Mouse (Mus musculus) midbrain, embryonic 11.5 days (tissue): ENCODE measurements at regions not wholly inside any gene's neighbourhood (a gene's known extent, or its start where the extent isn't known, plus 50 kb on each side); places are given as distances from the start of the nearest gene placed in this dataset.
A peak's percentile ranks its signal among the peaks of the same experiment; 100 is the strongest.

Source experiments
- ATAC-seq: fragments of 200-750 bp; cut with Nextera tagmentation; 2 replicates; pipeline ENCODE4 v1.8.0; 2017; ENCODE audit warnings: moderate TSS enrichment, moderate library complexity; ENCODE audit not compliant: low FRiP score
- DNase-seq: peaks from one replicate; pipeline ENCODE4 v3.0.0; 2015; ENCODE audit warnings: low spot score; ENCODE audit errors: missing footprints
- H3K27ac ChIP-seq: fragments of 300-500 bp; sonication (generic); 2 replicates; pipeline ENCODE4 v1.5.1; 2014; ENCODE audit warnings: low read depth, low read length
- H3K27me3 ChIP-seq: fragments of 300-500 bp; sonication (generic); 2 replicates; pipeline ENCODE4 v1.6.1; 2014; ENCODE audit warnings: mild to moderate bottlenecking, low read length, moderate library complexity, mixed read lengths; ENCODE audit not compliant: control insufficient read depth, insufficient read depth
- H3K36me3 ChIP-seq: fragments of 300-500 bp; sonication (generic); 2 replicates; pipeline ENCODE4 v1.6.1; 2014; ENCODE audit warnings: mild to moderate bottlenecking, low read length, moderate library complexity, mixed read lengths; ENCODE audit not compliant: control insufficient read depth, insufficient read depth
- H3K4me1 ChIP-seq: fragments of 300-500 bp; sonication (generic); 2 replicates; pipeline ENCODE4 v1.6.1; 2014; ENCODE audit warnings: low read length; ENCODE audit not compliant: control insufficient read depth, insufficient read depth
- H3K4me2 ChIP-seq: fragments of 300-500 bp; sonication (generic); 2 replicates; pipeline ENCODE4 v1.6.1; 2014; ENCODE audit warnings: mild to moderate bottlenecking, moderate library complexity
- H3K4me3 ChIP-seq: fragments of 300-500 bp; sonication (generic); 2 replicates; pipeline ENCODE4 v1.5.1; 2014; ENCODE audit warnings: low read depth, low read length
- H3K9ac ChIP-seq: fragments of 300-500 bp; sonication (generic); 2 replicates; pipeline ENCODE4 v1.6.1; 2014; ENCODE audit warnings: low read length
- H3K9me3 ChIP-seq: fragments of 300-500 bp; sonication (generic); 2 replicates; pipeline ENCODE4 v1.6.1; 2016; ENCODE audit warnings: low read length; ENCODE audit not compliant: control insufficient read depth
- WGBS: fragments of 180-500 bp; shearing (Covaris S2); extraction: QIAGEN DNeasy Blood & Tissue Kit; methylation state at CpG from one replicate; pipeline ENCODE4 v1.1.7; 2014; 5-methylcytosine and 5-hydroxymethylcytosine counted together

GRCm38 (mm10) chr2:75431981-75432380 lies 227.1 kb upstream of the Hnrnpa3 start:
- DNase-seq (peak; percentile 21), ATAC-seq (no peak)
- Histone ChIP-seq H3K4me2 (no peak overlapping the region), H3K9ac (no peak overlapping the region), H3K4me1 (no peaks in the 10 kb centered on the region), H3K9me3 (no peaks in the 10 kb centered on the region), H3K36me3 (no peaks in the 10 kb centered on the region), H3K4me3 (no peak overlapping the region), H3K27ac (no peak overlapping the region), H3K27me3 (no peaks in the 10 kb centered on the region)
- 92% methylated on average over 6 of the region's 6 CpGs for WGBS

DNA sequence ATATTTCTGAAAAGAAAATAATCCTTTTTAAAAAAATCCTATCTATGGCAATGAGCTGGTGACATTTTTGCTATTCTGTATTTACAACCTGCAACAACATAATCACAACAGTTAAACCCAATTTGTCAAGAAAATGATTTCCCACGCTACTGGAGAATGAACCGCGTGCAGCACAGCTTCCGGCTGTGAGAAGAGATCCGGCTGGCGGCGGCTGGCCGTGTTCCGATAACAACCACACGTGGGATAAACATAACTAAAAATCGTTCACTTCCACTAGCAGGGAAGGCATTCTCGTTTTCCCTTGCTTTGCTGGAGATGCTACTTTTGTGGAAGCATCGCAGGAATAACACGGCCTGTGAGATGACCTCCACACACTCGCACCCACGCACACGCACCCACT lies 224.5 kb upstream of the Hnrnpa3 start:
- Histone ChIP-seq H3K9me3 (no peaks in the 10 kb centered on the region), H3K36me3 (no peaks in the 10 kb centered on the region), H3K4me1 (no peaks in the 10 kb centered on the region), H3K4me3 (no peak overlapping the region), H3K27me3 (no peaks in the 10 kb centered on the region), H3K9ac (no peak overlapping the region), H3K27ac (no peak overlapping the region), H3K4me2 (no peak overlapping the region)
- no peak for ATAC-seq
- 92% methylated on average over 17 of the region's 17 CpGs for WGBS
- DNase-seq = peak; percentile 12

DNA sequence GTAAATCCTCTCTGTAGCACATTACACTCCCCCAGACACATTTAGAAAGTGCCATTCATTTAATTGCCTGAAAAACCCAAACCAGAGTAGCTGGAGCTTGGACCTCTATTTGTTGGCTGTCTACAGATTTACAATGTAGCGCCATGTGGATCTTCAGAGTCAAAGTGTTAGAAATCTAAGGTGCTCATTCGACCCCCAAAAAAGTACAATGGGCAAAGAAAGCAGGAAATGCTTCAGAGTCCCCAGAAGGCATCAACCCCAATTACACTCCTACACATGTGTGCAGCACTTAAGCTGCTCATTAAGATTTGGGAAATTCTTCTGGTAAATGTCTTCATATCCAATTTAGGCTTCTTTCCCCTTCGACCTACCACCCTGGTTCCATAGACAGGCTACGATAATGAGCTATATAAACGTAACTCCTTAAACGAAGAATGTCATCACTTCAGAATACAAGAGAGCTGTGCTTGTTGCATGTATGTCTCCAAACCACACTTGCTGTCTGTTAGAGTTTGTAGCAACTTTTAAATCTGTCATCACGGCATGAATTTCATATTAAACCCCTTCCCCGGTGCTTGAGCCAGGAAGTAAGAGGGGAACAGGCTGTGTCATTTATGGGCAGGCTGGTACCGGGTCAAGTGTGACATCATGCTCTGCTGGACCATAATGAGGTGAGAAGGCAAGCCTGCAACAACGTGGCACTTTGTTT lies 219.4 kb upstream of the Hnrnpa3 start:
- Histone ChIP-seq H3K4me2 (no peak overlapping the region), H3K9ac (no peak overlapping the region), H3K27me3 (no peaks in the 10 kb centered on the region), H3K27ac (no peak overlapping the region), H3K4me1 (no peaks in the 10 kb centered on the region), H3K36me3 (no peaks in the 10 kb centered on the region), H3K4me3 (no peak overlapping the region), H3K9me3 (no peaks in the 10 kb centered on the region)
- WGBS = 88% methylated on average over 10 of the region's 10 CpGs
- ATAC-seq (no peak), DNase-seq (peak; percentile 26)

DNA sequence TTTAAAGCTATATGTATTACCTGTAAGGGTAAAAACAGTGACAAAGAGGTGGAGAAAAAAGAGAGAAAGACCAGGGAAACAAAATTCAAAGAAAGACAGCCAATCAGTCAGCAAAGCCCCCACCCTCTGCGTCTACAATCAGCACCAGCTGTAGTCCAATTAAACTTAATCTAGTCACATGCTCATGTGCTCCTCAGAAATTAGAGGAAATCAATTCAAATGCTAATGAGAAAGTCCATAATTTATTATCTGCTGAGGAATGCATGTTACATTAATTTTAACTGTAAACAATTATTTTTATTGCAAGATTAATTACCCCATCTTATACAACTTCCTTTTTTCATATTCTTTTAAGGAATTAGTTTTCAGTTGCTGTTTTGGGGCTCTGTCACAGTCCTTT lies 216.4 kb upstream of the Hnrnpa3 start:
- H3K4me2 ChIP-seq = no peak overlapping the region
- H3K9me3 ChIP-seq = no peaks in the 10 kb centered on the region
- peak; percentile 33 for DNase-seq
- no peak for ATAC-seq
- WGBS = 64% methylated on average over 1 of the region's 1 CpGs
- no peak overlapping the region for H3K4me3 ChIP-seq
- no peaks in the 10 kb centered on the region for H3K27me3 ChIP-seq
- H3K4me1 ChIP-seq = no peaks in the 10 kb centered on the region
- no peaks in the 10 kb centered on the region for H3K36me3 ChIP-seq
- no peak overlapping the region for H3K9ac ChIP-seq
- H3K27ac ChIP-seq = no peak overlapping the region

DNA sequence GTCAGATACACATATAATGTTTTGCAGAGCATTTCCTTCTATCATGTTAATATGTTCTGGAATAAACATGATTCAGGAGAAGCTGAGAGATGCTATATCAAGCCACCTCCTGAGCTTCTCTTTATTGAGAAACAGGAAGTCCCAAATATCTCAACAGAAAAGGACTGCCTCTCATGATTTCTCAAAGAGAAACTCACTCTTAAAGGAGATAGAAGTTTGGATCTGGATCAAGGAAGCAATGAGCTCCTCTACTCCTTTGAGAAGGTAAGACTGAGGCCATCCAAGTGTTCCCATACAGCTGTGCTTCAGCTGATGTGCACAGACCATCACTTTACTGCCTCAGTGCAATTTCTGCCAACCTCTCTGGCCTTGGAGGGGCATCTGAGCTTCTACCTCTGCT lies 213.9 kb upstream of the Hnrnpa3 start:
- H3K4me3 ChIP-seq = no peak overlapping the region
- H3K36me3 ChIP-seq = no peaks in the 10 kb centered on the region
- ATAC-seq (no peak), DNase-seq (no peak)
- H3K4me1 ChIP-seq = no peaks in the 10 kb centered on the region
- H3K27me3 ChIP-seq = no peaks in the 10 kb centered on the region
- H3K4me2 ChIP-seq = no peak overlapping the region
- no peak overlapping the region for H3K27ac ChIP-seq
- H3K9ac ChIP-seq = no peak overlapping the region
- no peaks in the 10 kb centered on the region for H3K9me3 ChIP-seq

- no peaks in the 10 kb centered on the region for H3K4me1 ChIP-seq
- 88% methylated on average over 7 of the region's 7 CpGs for WGBS
- no peak overlapping the region for H3K27ac ChIP-seq
- no peaks in the 10 kb centered on the region for H3K9me3 ChIP-seq
- ATAC-seq (no peak), DNase-seq (peak; percentile 69)
- no peak overlapping the region for H3K4me2 ChIP-seq
- no peak overlapping the region for H3K4me3 ChIP-seq
- no peaks in the 10 kb centered on the region for H3K27me3 ChIP-seq
- H3K36me3 ChIP-seq = no peaks in the 10 kb centered on the region
- no peak overlapping the region for H3K9ac ChIP-seq
Observed at GRCm38 (mm10) chr2:75446996-75447715, 211.9 kb upstream of the Hnrnpa3 start.

- no peaks in the 10 kb centered on the region for H3K36me3 ChIP-seq
- no peaks in the 10 kb centered on the region for H3K27me3 ChIP-seq
- ATAC-seq = no peak
- H3K4me2 ChIP-seq = no peak overlapping the region
- WGBS = 81% methylated on average over 5 of the region's 5 CpGs
- no peak overlapping the region for H3K4me3 ChIP-seq
- DNase-seq = no peak
- H3K4me1 ChIP-seq = no peaks in the 10 kb centered on the region
- no peaks in the 10 kb centered on the region for H3K9me3 ChIP-seq
- no peak overlapping the region for H3K27ac ChIP-seq
- no peak overlapping the region for H3K9ac ChIP-seq
Observed at GRCm38 (mm10) chr2:75448221-75448620, 210.8 kb upstream of the Hnrnpa3 start.

- ATAC-seq (no peak), DNase-seq (no peak)
- Histone ChIP-seq H3K4me3 (no peak overlapping the region), H3K27ac (no peak overlapping the region), H3K27me3 (no peaks in the 10 kb centered on the region), H3K9me3 (no peaks in the 10 kb centered on the region), H3K36me3 (no peaks in the 10 kb centered on the region), H3K4me2 (no peak overlapping the region), H3K4me1 (no peaks in the 10 kb centered on the region), H3K9ac (no peak overlapping the region)
- 81% methylated on average over 8 of the region's 8 CpGs for WGBS
Observed at GRCm38 (mm10) chr2:75451846-75452267, 207.2 kb upstream of the Hnrnpa3 start.

GRCm38 (mm10) chr2:75452274-75453148 lies 206.6 kb upstream of the Hnrnpa3 start:
- H3K9me3 ChIP-seq = no peaks in the 10 kb centered on the region
- 91% methylated on average over 7 of the region's 7 CpGs for WGBS

More at GRCm38 (mm10) chr2:75452274-75453148, 206.6 kb upstream of the Hnrnpa3 start:
- Histone ChIP-seq H3K4me2 (no peak overlapping the region), H3K4me1 (no peaks in the 10 kb centered on the region), H3K9ac (no peak overlapping the region), H3K4me3 (no peak overlapping the region), H3K27ac (no peak overlapping the region), H3K27me3 (no peaks in the 10 kb centered on the region), H3K36me3 (no peaks in the 10 kb centered on the region)
- DNase-seq (no peak), ATAC-seq (no peak)
